Mouse (Mus musculus): ENCODE data around the gene Heatr1.
"Not testable (repeated sequence)": the region's sequence is repeated elsewhere in the genome, so short reads cannot be mapped to it uniquely, and the experiment has no call there.

Gene Heatr1

GRCm38 (mm10) chr13:12454686-12455390 lies 60.0 kb downstream of the Heatr1 start:
- DNase-seq: no peak

- no peak for DNase-seq
Observed at GRCm38 (mm10) chr13:12456711-12457110, 61.9 kb downstream of the Heatr1 start.

- peak; percentile 51 to 52 for DNase-seq
Observed at GRCm38 (mm10) chr13:12460443-12460842, 65.6 kb downstream of the Heatr1 start.

GRCm38 (mm10) chr13:12460881-12461729 lies 66.3 kb downstream of the Heatr1 start:
- DNase-seq: peak; percentile 93 to 96

GRCm38 (mm10) chr13:12461730-12462119 lies 66.9 kb downstream of the Heatr1 start:
- DNase-seq: no peak

- DNase-seq: no peak
Observed at GRCm38 (mm10) chr13:12462623-12463022, 67.8 kb downstream of the Heatr1 start.

- DNase-seq: not testable (repeated sequence)
Observed at GRCm38 (mm10) chr13:12464159-12464558, 69.3 kb downstream of the Heatr1 start.

- no peak for DNase-seq
Observed at GRCm38 (mm10) chr13:12464844-12465243, 70.0 kb downstream of the Heatr1 start, which contains the start of gene Lgals8. TSS of gene Lgals8 (minus strand) at chr13:12464944.

GRCm38 (mm10) chr13:12468488-12468887 lies 73.7 kb downstream of the Heatr1 start:
- DNase-seq: no peak

- DNase-seq: peak; percentile 63 to 72
Observed at GRCm38 (mm10) chr13:12473724-12474378, 79.0 kb downstream of the Heatr1 start.

GRCm38 (mm10) chr13:12475239-12475638 lies 80.4 kb downstream of the Heatr1 start:
- no peak for DNase-seq

GRCm38 (mm10) chr13:12476886-12477285 lies 82.1 kb downstream of the Heatr1 start:
- DNase-seq: no peak

GRCm38 (mm10) chr13:12478301-12478700 lies 83.5 kb downstream of the Heatr1 start:
- no peak for DNase-seq

- DNase-seq: no peak
Observed at GRCm38 (mm10) chr13:12479802-12480201, 85.0 kb downstream of the Heatr1 start.

GRCm38 (mm10) chr13:12485197-12485596 lies 90.4 kb downstream of the Heatr1 start:
- DNase-seq: no peak

GRCm38 (mm10) chr13:12485640-12486039 lies 90.8 kb downstream of the Heatr1 start:
- no peak for DNase-seq
